Mouse (Mus musculus): Measurements from ENCODE around the gene Samd5. TPM values are rescaled to one million over a fixed set of nuclear protein-coding genes. Genes with fewer than 3 reads are reported as not detected.

The Samd5 gene
- 1 to 10 TPM; 3.5 to 4.6 TPM for total RNA-seq (2021)

- intact Hi-C loops (cut with DNase I) = loop anchor here (2.0 to 10.0 kb wide), 4 partner anchors 180 to 880 kb away; no protein-coding TSS in a partner anchor
Measured at GRCm38 (mm10) chr10:9674561-9675521, at the start of gene Samd5. Samd5 (minus strand) TSS chr10:9675208.

GRCm38 (mm10) chr10:9722519-9723303 lies 47.7 kb upstream of the Samd5 start:
- intact Hi-C loops (cut with DNase I) = no loop called here
- DNase-seq = no peak

More at GRCm38 (mm10) chr10:9674561-9675521, at the start of gene Samd5:
- DNase-seq = peak; percentile 64 to 75

GRCm38 (mm10) chr10:9720027-9720426 lies 45.0 kb upstream of the Samd5 start:
- no peak for DNase-seq
- intact Hi-C loops (cut with DNase I) = no loop called here

- intact Hi-C loops (cut with DNase I) = no loop called here
- DNase-seq = no peak
Measured at GRCm38 (mm10) chr10:9718086-9718485, 43.1 kb upstream of the Samd5 start.

- DNase-seq = no peak
Measured at GRCm38 (mm10) chr10:9704956-9705355, 29.9 kb upstream of the Samd5 start.

GRCm38 (mm10) chr10:9699071-9699761 lies 24.2 kb upstream of the Samd5 start:
- DNase-seq = peak; percentile 21 to 38
- intact Hi-C loops (cut with DNase I) = no loop called here

More at GRCm38 (mm10) chr10:9704956-9705355, 29.9 kb upstream of the Samd5 start:
- intact Hi-C loops (cut with DNase I) = no loop called here

GRCm38 (mm10) chr10:9698141-9698540 lies 23.1 kb upstream of the Samd5 start:
- peak in 1 of 2 experiments; percentile 5 for DNase-seq
- intact Hi-C loops (cut with DNase I) = no loop called here

GRCm38 (mm10) chr10:9696543-9697141 lies 21.6 kb upstream of the Samd5 start:
- no peak for DNase-seq
- intact Hi-C loops (cut with DNase I) = no loop called here

GRCm38 (mm10) chr10:9693990-9694699 lies 19.1 kb upstream of the Samd5 start:
- DNase-seq = no peak
- intact Hi-C loops (cut with DNase I) = no loop called here

GRCm38 (mm10) chr10:9680928-9681327 lies 5.9 kb upstream of the Samd5 start:
- no peak for DNase-seq
- intact Hi-C loops (cut with DNase I) = no loop called here

- no peak for DNase-seq
- intact Hi-C loops (cut with DNase I) = loop anchor here (5.0 to 10.0 kb wide), 3 partner anchors 315 to 885 kb away; no protein-coding TSS in a partner anchor
Measured at GRCm38 (mm10) chr10:9679911-9680310, 4.9 kb upstream of the Samd5 start.

- intact Hi-C loops (cut with DNase I) = loop anchor here (5.0 to 10.0 kb wide), 3 partner anchors 313 to 883 kb away; no protein-coding TSS in a partner anchor
- no peak for DNase-seq
Measured at GRCm38 (mm10) chr10:9678071-9678470, 3.1 kb upstream of the Samd5 start.

- intact Hi-C loops (cut with DNase I) = loop anchor here (1.0 to 10.0 kb wide), 6 partner anchors 102 to 882 kb away; no protein-coding TSS in a partner anchor
Measured at GRCm38 (mm10) chr10:9676886-9677285, 1.9 kb upstream of the Samd5 start.

GRCm38 (mm10) chr10:9676418-9676786 lies 1.4 kb upstream of the Samd5 start:
- intact Hi-C loops (cut with DNase I) = loop anchor here (2.0 to 10.0 kb wide), 4 partner anchors 312 to 882 kb away; no protein-coding TSS in a partner anchor
- DNase-seq = no peak

More at GRCm38 (mm10) chr10:9676886-9677285, 1.9 kb upstream of the Samd5 start:
- peak; percentile 74 to 78 for DNase-seq

- peak; percentile 9 to 32 for DNase-seq
- intact Hi-C loops (cut with DNase I) = loop anchor here (2.0 to 10.0 kb wide), 5 partner anchors 181 to 881 kb away; no protein-coding TSS in a partner anchor
Measured at GRCm38 (mm10) chr10:9675550-9676417, 776 bp upstream of the Samd5 start.

- no peak for DNase-seq
- intact Hi-C loops (cut with DNase I) = loop anchor here (10.0 kb wide), 2 partner anchors 308 to 878 kb away; no protein-coding TSS in a partner anchor
Measured at GRCm38 (mm10) chr10:9673276-9673675, 1.7 kb downstream of the Samd5 start.

- intact Hi-C loops (cut with DNase I) = loop anchor here (10.0 kb wide), 2 partner anchors 308 to 878 kb away; no protein-coding TSS in a partner anchor
- DNase-seq = no peak
Measured at GRCm38 (mm10) chr10:9672751-9673150, 2.3 kb downstream of the Samd5 start.

- DNase-seq = no peak
- intact Hi-C loops (cut with DNase I) = loop anchor here (10.0 kb wide), 2 partner anchors 306 to 876 kb away; no protein-coding TSS in a partner anchor
Measured at GRCm38 (mm10) chr10:9670351-9670750, 4.7 kb downstream of the Samd5 start.

Measured in heart, postnatal 36 days (tissue).